Mouse (Mus musculus) olfactory bulb, adult 2 months (tissue): ENCODE data around the gene Xab2. TPM values are rescaled to one million over a fixed set of nuclear protein-coding genes. Genes with fewer than 3 reads are reported as not detected.
"Not testable (repeated sequence)": the region's sequence is repeated elsewhere in the genome, so short reads cannot be mapped to it uniquely, and the experiment has no call there.

Experiments
- H3K27ac ChIP-seq: fragments of 200-500 bp; 2 replicates; pipeline ENCODE4 v1.5.1; 2012; ENCODE audit warnings: low read depth, low read length; ENCODE audit not compliant: insufficient read depth
- H3K4me1 ChIP-seq: fragments of 200-500 bp; 2 replicates; pipeline ENCODE4 v1.6.1; 2012; ENCODE audit warnings: low read length; ENCODE audit not compliant: control insufficient read depth, insufficient read depth
- H3K4me3 ChIP-seq: fragments of 200-500 bp; 2 replicates; pipeline ENCODE4 v1.5.1; 2012; ENCODE audit warnings: mild to moderate bottlenecking, low read depth, low read length, moderate library complexity; ENCODE audit not compliant: insufficient read depth
- CTCF ChIP-seq: fragments of 200-500 bp; IDR thresholded peaks from 2 replicates; pipeline ENCODE4 v1.5.1; 2012; ENCODE audit warnings: low read depth, mild to moderate bottlenecking, low read length, moderate library complexity; ENCODE audit not compliant: insufficient read depth
- POLR2A ChIP-seq: fragments of 200-500 bp; IDR thresholded peaks from 2 replicates; pipeline ENCODE4 v1.6.1; 2012; ENCODE audit warnings: mild to moderate bottlenecking, low read depth, low read length, moderate library complexity; ENCODE audit not compliant: insufficient read depth
- WGBS: fragments of 180-500 bp; shearing (Covaris S2); methylation state at CpG from one replicate; pipeline ENCODE4 v1.1.7; 2018; 5-methylcytosine and 5-hydroxymethylcytosine counted together
- polyA plus RNA-seq: library from polyadenylated mRNA; stranded (reverse); fragments of >200 nt; gene quantifications from 2 replicates; pipeline ENCODE4 v1.2.4, GENCODE M21; 2012; ENCODE audit warnings: low replicate concordance; ENCODE audit not compliant: missing spikeins, insufficient read depth, insufficient read length

Gene Xab2
- polyA plus RNA-seq, 1 experiment, result not detected

DNA sequence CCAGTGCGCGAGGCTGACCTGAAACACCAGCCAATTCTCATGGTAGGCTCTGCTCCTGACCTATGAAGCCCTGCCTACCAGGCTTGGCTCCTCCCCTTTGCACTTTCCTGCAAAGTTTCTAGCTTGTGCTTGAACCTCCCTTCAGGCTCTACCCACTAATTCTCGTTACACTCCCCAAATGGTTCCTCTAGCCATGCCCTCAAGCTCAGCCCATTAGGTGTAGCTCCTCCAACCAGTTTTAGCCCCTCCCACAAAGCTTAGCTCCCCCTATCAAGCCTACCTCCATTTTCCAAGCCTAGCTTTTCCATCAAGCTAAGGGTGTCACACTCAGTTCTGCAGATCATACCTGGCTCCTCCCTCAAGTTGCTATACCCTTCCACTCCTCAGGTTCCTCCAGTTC is 23.1 kb downstream of the Xab2 start:
- TF ChIP-seq CTCF (no peak), POLR2A (no peak)
- 86% methylated on average over 3 of the region's 3 CpGs for WGBS
- H3K4me3 ChIP-seq, result no peak overlapping the region

DNA sequence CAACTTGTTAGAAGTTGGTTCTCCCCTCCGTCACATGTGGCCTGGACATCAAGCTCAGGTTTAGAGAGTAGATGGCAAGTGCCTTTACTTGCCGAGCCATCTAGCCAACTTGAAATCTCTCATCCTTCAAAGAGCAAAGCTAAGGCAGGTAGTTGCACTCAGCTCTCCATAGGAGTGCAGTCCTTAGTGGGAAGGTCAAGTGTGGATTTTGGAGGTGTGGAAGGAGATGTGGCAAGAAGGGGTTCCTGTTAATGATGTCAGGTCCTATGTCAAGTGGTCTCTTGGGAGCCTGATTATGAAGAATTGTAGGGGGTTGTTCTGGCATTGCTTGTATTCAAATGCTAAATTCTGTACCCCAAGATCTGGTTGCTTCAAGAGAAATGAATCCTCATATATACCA is 26.6 kb downstream of the Xab2 start:
- no peak for TF ChIP-seq CTCF
- no peak for TF ChIP-seq POLR2A
- peaks cover 5% of the 10 kb centered on the region; the same call in 1 of the 2 replicates for H3K4me1 ChIP-seq
- H3K4me3 ChIP-seq, result no peak overlapping the region
- 90% methylated on average over 2 of the region's 2 CpGs for WGBS
- H3K27ac ChIP-seq, result no peak overlapping the region

More for the DNA sequence above, 23.1 kb downstream of the Xab2 start:
- Histone ChIP-seq H3K4me1 (peaks cover 5% of the 10 kb centered on the region; the same call in 1 of the 2 replicates), H3K27ac (no peak overlapping the region)

DNA sequence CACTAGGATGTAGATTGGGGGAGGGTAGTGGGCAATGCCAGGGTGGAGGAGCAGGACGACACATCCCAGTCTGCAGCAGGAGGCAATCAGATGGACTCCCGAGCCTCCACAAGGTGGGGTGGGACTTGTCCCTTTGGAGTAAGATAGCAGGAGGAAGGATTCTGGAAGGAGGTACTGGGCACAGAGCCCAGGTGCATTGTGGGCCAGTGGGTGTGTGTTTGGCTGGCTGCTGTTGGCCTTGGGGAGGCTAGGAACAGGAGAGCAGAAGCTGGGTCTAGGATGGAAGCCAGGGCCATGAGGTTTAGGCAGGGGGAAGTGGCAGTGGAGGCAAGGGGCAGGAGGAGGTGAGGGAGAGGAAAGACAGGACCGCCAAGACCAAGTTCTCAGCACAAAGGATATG is 27.6 kb downstream of the Xab2 start:
- Histone ChIP-seq H3K4me1 (peaks cover 5% of the 10 kb centered on the region; the same call in 1 of the 2 replicates), H3K27ac (no peak overlapping the region), H3K4me3 (no peak overlapping the region)
- TF ChIP-seq CTCF (no peak), POLR2A (no peak)
- WGBS, result 57% methylated on average over 3 of the region's 3 CpGs

DNA sequence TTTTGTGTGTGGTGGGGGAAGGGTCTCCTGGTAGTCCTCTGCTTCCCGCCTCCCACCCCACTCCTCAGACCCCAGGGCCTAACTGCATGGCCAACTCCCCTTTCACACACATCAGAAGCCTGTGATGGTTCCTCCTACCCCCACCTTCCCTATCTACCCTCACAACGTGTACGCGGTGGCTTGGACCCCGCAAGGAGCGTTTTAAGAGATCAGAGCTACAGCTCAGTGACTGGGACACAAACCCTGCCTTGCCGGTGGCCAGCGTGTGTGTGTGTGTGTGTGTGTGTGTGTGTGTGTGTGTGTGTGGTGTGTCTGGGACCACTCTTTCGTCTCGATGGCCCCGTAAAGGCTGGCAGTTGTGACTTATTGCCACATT is 32.9 kb downstream of the Xab2 start:
- Histone ChIP-seq H3K4me3 (peak overlapping the region; percentile 75), H3K4me1 (no peaks in the 10 kb centered on the region), H3K27ac (no peak overlapping the region)
- TF ChIP-seq POLR2A (no peak), CTCF (no peak)
- 2% methylated on average over 11 of the region's 11 CpGs for WGBS

DNA sequence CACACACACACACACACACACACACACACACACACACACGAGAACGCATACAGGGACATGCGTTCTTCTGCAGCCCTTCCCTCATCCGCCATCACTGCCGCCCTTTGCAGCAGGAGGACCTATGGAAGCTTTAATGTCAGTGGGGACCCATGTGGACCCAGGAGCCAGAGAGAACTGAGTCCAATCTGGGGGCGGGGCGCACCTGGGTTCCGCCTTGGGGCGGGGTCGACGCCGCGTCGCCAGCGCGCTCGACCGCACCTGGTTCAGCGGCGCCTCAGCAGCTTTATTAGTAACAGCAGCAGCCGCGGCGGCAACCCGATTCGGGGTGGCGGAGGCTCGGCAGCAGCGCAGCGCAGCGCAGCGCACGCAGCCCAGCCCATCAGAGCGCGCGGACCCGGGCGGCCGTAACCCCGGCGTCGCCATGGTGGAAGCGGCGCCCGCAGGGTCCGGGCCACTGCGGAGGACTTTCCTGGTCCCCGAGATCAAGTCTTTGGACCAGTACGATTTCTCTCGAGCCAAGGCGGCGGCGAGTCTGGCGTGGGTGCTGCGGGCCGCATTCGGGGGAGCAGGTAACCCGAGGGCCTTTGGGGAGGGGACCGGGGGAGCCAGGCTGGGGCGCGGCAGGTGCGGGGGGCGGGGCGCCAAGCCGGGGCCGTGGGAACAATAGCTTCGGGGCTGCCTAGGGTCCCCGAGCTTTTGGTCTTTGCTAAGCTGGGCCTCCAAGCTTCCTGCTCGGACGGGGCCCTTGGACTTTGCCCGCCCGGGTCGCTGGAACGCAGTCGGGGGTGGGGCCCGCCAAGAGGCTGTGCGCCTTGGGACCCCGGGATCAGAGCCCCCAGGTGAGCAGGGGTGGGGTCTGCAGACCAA is 33.5 kb downstream of the Xab2 start:
- TF ChIP-seq CTCF, result no peak
- peak; percentile 66 for TF ChIP-seq POLR2A
- Histone ChIP-seq H3K27ac (peak overlapping the region; percentile 7; the same call in 1 of the 2 replicates), H3K4me3 (peak overlapping the region; percentile 75), H3K4me1 (no peaks in the 10 kb centered on the region)
- 1% methylated on average over 77 of the region's 77 CpGs for WGBS

DNA sequence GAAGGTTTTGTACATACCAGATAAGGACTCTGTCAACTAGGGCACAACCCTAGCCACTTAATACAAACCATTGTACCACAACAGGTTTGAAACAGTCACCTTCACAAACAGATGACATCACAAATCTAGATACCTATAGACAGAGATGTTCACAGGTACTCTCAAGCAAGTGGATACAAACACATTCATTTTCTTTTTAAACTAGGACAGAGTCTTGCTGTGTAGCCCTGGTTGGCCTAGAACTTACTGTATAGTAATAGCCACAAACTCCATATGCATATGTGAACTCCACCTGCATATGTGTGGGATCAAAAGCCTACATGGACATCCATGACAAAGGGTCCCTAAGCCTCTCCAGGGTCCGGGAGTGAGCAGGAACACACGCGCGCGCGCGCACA is 34.1 kb downstream of the Xab2 start, which contains the start of gene Camsap3:
Gene Camsap3, plus strand, starts transcription at position 301 of the 398 bp plus-strand sequence.
- H3K4me1 ChIP-seq, result no peaks in the 10 kb centered on the region
- 2% methylated on average over 7 of the region's 7 CpGs for WGBS
- H3K27ac ChIP-seq, result peak within 1 kb of the TSS; percentile 7; the same call in 1 of the 2 replicates
- no peak for TF ChIP-seq POLR2A
- TF ChIP-seq CTCF, result no peak
- H3K4me3 ChIP-seq, result peak within 1 kb of the TSS; percentile 75

DNA sequence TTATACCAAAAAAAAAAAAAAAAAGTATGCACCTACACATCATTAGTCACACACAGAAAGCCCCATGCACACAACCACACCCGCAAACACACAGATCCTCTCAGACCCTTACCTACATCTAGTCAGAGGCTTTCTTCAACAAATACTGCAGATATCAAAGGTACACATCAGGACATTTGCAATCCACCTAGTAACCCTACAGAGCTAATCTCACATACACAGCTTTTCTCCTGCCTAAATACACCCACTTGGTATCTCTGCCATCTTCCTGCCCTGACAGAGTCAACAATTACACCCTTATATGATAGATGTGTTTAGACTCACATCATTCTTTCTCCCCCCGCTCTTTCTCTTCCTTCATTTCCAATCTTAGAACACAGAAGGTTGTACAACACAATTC is 34.7 kb downstream of the Xab2 start:
- Histone ChIP-seq H3K4me3 (no peak overlapping the region), H3K27ac (no peak overlapping the region), H3K4me1 (no peaks in the 10 kb centered on the region)
- 91% methylated on average over 2 of the region's 2 CpGs for WGBS
- TF ChIP-seq POLR2A (no peak), CTCF (no peak)

DNA sequence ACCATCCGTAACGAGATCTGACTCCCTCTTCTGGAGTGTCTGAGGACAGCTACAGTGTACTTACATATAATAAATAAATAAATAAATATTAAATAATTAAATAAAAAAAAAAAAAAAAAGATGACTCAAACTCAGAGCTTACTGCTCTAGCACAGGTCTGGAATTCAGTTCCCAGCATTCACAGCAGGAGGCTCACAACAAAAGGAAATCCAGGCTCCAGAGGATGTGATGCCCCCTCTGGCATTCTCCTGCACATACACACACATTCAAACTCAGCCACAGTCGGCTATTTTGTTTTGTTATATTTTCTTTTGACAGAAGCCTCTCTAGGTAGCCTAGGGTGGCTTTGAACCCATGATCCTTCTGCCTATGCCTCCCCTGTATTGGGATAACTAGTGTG is 39.2 kb downstream of the Xab2 start:
- not testable (repeated sequence) for H3K4me1 ChIP-seq, H3K27ac ChIP-seq, H3K4me3 ChIP-seq
- 88% methylated on average over 3 of the region's 3 CpGs for WGBS
